Mouse (Mus musculus): Measurements from ENCODE around the gene Med12.

Med12 gene

DNA sequence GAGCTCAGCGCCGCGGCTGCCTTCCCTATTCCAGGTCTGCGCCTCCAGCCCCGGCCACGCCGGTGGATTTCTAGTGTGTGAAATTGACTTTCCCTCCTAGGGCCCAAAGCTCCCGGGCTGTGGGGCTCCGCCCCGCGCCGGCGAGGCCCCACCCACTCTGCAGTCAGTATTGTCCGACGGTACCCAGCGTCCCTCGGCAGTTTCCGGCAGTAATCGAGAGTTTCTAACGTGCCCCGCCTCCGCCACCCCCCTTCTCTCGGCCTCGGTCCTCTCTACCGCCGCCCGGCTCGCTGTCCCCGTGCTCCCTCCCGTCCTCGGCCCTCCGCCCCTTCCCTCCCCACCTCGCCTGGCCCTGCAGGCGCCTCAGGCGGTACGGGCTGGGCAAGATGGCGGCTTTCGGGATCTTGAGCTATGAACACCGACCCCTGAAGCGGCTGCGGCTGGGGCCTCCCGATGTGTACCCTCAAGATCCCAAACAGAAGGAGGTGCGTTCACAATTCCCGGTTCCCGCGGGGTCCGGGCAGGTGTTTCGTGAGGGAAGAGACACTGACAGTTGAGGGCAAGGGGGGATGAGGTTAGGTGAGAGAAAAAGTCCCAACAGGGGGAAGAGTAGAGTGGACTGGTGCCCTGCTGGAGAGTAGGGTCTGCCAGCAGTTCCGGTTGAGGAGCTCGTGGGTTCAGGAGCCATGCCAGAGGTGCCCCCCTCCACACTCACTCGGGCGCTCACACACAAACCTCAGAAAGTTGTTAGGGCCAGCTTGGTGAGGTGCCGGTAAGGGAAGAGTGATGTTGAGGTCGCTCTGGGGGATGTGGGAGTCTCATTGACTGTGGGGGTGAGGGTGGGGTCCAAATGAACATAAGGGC lies at the start of gene Med12:
Gene Med12, plus strand, starts transcription at position 156 of the 864 bp plus-strand sequence.
- DNase-seq (ENCODE audit: low read depth in 1 of 2, low spot score in 2 of 2) = peak; percentile 53 to 78

DNA sequence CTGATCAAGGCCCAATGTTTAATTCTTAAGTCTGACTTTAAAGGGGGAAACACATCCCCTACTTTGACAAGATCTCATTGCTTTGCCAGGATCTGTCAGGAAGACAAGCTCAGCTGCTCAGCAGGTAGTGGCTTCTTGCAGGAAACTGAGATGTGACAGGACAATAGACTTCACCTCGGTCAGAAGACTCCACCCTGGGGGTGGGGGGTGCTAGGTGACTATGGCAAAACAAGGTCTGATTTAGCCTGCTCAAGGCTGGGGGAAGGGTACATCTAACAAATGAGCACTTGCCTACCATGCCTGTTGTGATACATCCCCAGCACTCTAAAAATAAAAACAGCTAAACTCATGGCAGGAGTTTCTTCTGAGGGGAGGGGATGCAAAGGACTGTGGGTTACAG lies 28.8 kb upstream of the Med12 start:
- DNase-seq (ENCODE audit: low read depth in 1 of 2, low spot score in 2 of 2) = no peak

DNA sequence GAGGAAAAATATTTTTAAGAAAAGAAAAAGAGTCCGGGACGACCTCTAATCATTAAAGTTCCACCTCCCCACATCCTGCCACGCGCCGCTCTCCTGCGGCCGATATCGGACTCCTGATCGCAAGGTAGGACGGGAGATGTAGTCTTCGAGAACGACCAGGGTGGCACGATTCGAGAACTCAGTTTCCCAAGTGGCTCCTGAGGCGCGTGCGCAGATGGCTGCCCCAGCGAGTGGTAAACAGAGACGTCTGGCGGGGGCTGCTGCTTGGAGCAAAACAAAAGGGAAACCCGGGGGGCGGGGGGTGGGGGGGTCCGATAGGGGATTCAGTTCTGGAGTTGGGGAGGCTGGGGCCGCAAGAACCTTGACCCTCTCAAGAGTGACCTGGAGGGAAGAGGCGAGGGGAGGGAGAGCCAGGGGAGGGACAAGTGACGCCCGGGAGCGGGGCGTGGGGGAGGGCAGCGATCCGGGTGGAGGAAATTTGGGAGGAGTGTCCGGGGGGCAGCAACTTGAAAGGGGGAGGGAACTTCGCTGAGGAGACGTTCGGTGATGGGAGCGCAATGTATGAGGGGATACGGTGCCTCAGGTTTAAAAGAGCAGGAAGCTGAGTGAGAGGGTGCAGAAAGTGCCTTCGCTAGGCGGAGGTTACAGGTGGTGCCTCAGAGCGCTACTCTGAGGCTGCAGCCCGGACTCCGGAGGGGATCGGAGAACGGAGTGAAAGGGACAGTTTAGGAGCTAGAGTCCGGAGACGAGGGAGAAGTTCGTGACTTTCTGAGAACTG lies 19.7 kb upstream of the Med12 start, which contains the start of gene Foxo4:
Gene Foxo4, plus strand, starts transcription at position 577 of the 778 bp plus-strand sequence.
- DNase-seq (ENCODE audit: low read depth in 1 of 2, low spot score in 2 of 2) = peak in 1 of 2 experiments; percentile 54

DNA sequence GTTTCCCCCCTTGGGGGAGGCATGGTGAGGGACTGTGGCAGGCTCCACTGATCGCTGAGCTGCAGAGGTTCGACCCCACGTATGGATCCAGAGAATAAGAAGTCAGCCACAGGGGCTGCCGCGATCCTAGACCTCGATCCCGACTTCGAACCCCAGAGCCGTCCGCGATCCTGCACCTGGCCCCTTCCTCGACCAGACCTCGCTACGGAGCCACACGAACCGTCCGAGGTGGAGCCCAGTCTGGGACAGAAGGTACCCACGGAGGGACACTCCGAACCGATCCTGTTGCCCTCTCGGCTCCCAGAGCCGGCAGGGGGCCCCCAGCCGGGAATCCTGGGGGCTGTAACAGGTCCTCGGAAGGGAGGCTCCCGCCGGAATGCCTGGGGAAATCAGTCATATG lies 19.1 kb upstream of the Med12 start:
- DNase-seq (ENCODE audit: low read depth in 1 of 2, low spot score in 2 of 2) = no peak

DNA sequence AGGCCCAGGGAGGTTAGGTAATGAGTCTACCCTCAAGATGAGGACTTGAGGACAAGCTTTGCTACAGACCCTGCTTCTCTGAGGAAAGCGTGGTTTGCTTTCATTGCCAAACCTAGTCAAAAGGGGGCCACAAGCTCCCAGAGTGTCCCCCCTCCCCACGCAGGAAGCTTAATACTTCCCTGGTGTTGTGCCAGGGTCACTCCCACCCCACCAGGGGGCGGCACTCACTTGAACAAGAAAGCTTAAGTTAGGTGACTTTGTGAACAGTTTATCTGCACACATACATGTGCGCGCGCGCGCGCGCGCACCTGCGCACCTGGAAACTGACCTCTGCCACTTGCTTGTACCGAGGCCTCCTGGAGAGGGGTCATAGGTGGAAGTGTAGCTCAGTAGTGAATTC lies 17.2 kb upstream of the Med12 start:
- no peak for DNase-seq (ENCODE audit: low read depth in 1 of 2, low spot score in 2 of 2)

DNA sequence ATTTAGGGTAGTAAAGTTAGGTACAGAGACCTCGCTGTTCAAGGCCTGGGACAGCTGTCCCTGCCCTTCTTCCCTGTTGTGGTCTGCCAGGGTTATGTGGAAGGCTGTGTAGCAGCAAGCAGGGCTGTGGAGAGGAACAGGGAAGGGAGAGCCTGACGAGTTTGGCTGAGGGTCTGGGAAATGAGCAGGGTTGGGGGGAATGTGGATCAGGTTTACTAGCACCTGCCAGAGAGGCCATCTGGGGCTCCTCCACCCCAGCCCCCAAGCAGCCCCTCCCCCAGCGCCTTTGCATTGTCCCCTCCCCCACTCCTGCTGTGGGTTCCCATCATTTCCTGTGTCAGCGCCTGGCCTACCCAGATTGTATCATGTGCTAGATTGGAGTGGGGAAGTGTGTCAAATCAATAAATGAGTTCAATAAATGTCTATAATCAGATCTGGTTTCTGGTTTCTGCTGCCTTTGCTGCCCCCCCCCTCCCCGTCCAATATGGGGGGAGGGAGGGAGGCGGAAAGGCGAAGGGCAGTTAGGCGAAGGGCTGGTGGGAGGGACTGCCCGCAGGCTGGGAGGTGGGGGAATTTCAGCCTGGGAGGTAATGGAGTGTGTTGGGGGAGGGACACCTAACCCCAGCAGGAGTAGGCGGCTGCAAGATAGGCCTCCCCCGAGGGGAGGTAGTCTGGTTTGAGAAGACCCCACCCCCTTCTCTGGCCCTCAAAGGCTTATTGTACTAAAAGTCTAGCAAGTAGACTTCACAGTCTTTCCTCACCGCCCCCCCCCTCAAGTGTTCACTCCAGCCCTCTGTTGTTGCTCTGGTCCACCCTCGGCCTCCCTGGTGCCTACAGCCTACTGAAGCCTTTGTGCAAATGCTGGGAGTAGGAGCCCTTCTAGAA lies 13.1 kb upstream of the Med12 start:
- DNase-seq (ENCODE audit: low read depth in 1 of 2, low spot score in 2 of 2) = no peak

DNA sequence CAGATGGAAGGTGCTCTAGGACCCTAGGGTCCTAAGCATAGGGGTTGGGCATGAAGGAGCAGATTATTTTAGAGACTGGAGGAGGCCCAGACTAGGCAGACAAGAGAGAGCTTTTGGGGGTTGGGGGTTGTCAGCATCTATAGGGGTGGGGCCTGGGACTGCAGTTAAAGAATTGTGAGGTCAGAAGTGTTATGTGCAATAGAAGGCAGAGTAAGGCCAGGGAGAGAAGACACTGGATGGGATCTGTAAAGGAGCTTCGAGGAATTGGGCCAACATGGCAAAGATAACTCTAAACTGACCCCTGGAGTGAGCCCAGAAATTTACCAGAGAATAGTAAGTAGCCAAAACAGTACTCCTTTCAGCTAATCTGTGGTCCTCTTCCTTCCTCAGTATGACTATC lies 9.9 kb upstream of the Med12 start, which contains the start of gene Gm614:
Gene Gm614, minus strand, starts transcription at position 101 of the 400 bp plus-strand sequence.
- no peak for DNase-seq (ENCODE audit: low read depth in 1 of 2, low spot score in 2 of 2)

DNA sequence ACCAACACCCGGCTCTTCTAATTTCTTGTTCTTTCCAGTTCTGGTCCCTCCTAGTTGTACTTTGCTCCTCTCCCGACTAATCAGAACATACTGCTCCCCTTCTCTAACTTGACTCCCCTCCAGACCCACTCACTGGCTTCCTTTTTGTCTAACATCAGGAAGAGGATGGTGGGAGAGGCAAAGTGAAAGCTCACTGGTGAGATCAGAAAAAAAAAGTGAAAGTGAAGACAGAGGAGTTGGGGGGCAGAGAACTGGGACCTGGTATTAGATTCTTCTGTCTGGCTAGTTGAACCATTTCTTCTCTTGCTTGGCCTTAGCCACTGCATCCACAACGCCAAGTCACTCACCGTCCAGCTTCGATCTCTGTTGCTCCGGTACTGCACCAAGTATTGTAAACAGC lies 7.2 kb upstream of the Med12 start:
- DNase-seq (ENCODE audit: low read depth in 1 of 2, low spot score in 2 of 2) = no peak

DNA sequence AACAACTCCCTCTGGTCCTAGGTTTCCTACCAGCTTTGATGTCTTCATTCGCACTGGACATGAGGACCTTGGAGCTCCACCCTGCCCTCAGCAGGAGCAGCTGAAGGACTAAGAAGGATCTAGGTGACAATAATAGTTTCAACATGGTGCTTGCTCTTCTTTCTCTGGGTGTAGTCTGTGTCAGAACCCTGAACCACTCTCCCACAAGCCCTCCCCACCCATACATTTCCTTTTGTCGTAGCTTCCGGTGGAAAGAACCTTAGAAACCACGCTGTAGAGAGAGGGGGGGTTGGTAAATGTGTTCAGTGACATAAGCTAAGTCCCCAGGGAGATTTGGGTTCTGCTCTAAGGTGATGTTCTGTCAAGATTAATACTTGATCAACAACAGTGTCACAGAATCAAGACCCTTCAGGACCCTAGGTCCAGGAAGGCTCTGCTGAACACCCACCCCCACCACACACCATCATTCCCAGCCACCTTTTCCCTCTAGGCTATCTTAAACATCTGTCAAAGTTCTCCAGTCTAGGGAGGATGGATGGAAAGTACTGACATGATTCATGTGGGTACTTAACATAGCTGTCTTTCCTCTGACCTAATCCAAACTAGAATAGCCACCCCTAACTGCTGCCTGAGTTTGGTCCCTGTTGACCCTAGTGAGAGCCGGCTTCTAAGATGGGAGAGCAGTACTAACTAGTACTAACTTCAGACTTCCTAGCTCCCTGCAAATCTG lies 5.6 kb upstream of the Med12 start, which contains the start of gene Il2rg:
Gene Il2rg, minus strand, starts transcription at position 231 of the 730 bp plus-strand sequence.
- DNase-seq (ENCODE audit: low read depth in 1 of 2, low spot score in 2 of 2) = peak in 1 of 2 experiments; percentile 34

DNA sequence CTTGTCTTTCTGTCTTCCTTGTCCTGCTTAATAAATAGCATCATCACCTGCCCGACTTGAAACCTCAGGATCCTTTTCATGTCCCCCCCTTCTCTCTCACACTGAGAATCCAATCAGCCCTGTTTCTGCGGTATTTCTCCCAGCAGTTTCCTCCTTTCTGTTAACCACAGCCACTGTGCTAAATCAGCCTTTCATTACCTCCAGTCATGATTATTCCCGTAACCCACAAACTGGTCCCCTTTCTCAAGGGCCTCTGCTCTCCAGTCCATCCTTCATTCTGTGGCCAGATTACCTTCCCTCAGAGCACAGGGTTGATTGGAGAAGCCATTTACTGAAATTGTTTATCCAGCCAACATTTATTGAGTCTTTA lies 5.1 kb upstream of the Med12 start, which contains the start of gene Gm20489:
Gene Gm20489, minus strand, starts transcription at position 269 of the 370 bp plus-strand sequence.
- no peak for DNase-seq (ENCODE audit: low read depth in 1 of 2, low spot score in 2 of 2)

DNA sequence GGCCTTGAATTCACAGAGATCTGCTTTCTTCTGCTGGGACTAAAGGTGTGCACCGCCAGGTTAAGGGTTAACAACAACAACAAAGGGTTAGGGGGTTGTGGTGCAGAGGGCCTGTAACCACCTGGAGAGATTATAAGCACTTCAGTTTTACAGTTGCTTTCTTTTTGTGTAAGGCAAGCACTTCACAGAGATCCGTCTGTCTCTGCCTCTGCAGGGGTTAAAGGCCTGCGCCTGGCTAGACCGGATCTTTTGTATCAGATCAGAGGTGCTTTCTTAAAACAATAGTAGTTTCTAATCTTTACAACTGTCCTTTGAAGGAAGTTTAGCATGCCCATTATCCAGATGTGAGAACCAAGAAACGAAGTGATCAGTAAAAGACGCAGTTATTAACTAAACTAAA lies 420 bp upstream of the Med12 start:
- no peak for DNase-seq (ENCODE audit: low read depth in 1 of 2, low spot score in 2 of 2)

DNA sequence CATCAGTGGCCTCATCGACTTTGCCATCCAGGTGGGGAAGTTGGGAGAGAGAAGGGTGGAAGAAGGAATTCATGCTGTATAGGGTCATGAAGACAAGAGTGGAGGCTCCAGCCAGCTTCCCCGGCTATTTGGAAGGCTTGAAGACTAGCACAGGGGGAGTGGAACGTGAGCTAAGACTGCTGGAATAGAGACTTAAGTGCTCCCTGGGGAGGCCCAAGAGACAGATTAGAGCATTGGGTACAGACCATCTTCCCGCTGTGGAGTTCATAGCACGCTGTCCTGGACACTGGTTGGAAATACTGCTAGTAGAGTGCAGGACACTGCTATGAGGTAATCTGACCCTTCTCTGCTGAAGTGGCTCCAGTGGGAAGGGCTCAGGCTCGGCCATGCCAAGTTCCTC lies 9.0 kb downstream of the Med12 start:
- no peak for DNase-seq (ENCODE audit: low read depth in 1 of 2, low spot score in 2 of 2)

DNA sequence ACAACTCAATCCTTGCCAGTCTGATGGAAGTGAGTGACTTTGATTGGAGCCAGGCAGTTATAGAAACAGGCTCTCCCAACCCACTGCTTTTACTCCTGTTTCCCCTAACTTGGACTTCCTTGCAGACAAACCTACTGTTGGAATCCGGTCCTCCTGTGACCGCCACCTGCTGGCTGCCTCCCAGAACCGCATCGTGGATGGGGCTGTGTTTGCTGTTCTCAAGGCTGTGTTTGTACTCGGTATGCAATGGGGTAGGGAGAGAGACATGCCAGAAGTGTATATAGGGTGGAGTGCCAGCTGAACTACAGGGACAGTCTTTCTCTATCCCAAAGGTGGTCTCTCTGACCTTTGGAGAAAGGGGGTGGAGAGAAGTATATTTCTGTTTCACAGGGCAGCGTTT lies 11.7 kb downstream of the Med12 start:
- peak in 1 of 2 experiments; percentile 31 for DNase-seq (ENCODE audit: low read depth in 1 of 2, low spot score in 2 of 2)

DNA sequence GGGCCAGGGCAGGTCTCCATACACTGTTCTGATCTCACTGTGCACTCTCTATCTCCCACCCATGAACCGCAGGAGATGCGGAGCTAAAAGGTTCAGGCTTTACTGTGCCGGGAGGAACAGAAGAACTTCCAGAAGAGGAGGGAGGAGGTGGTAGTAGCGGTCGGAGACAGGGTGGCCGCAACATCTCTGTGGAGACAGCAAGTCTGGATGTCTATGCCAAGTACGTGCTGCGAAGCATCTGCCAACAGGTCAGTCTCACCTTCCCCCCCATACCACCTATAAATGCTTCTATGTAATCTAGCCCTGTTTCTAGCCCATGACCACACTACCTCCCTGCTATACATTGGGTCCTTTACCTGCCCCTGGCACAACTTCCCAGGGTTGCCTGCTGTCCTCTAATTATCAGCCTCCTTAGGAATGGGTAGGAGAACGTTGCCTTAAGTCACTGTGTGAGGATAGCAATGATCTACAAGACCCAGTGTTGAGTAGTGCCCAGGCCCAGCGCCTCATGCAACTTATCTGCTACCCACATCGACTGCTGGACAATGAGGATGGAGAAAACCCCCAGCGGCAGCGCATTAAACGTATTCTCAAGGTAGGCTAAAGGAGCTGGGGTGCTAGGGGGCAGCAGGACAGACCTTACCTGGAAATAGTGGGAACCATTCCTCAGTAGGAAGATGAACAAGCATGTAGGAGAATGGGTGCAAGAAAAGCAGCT lies 12.3 kb downstream of the Med12 start:
- DNase-seq (ENCODE audit: low read depth in 1 of 2, low spot score in 2 of 2) = no peak

DNA sequence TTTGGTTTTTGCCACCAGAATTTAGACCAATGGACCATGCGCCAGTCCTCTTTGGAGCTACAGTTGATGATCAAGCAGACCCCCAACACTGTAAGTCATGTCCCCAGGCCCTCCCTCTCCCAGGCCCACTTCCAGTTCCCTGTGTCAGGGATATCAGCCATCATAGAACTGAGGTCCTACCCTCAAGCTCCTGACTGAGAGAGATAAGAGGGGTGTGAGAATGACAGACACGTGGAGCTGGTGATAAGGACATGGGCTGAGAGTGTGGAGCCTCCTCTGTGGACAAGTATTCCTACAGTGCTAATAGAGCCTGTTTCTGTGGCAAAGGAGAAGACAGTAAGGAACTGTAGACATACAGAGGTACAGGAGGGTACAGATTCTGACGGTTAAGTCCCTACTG lies 13.7 kb downstream of the Med12 start:
- DNase-seq (ENCODE audit: low read depth in 1 of 2, low spot score in 2 of 2) = no peak

DNA sequence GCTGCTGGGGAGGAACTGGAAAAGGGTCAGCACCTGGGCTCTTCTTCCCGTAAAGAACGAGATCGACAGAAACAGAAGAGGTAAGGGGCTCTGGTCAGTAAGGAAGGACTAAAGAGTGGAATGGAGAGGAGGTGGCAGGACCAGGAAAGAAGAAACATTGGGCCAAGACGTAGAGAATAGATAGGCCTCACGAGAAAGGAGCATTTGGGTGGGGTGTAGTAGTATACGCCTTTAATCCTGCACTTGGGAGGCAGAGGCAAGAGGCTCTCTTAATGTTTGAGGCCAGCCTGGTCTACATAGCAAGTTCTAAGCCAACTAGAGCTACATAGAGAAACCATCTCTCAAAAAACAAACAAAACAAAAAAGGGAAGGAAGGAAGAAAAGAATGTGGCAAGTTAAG lies 14.6 kb downstream of the Med12 start:
- DNase-seq (ENCODE audit: low read depth in 1 of 2, low spot score in 2 of 2) = no peak

DNA sequence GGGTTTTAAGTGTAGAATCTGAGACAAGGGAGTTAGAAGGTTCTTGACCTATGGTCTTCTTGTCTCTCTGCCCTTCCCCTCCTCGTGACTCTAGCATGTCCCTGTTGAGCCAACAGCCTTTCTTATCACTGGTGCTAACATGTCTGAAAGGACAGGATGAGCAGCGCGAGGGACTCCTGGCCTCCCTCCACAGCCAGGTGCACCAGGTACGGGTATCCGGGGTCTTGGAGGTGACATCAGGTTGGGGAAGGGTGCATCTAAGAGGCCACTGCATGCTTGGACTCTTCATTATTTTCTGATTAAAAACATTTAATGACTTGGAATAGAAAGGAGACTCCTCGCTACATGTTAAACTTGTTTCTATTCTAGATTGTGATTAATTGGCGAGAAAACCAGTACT lies 15.2 kb downstream of the Med12 start:
- DNase-seq (ENCODE audit: low read depth in 1 of 2, low spot score in 2 of 2) = no peak

DNA sequence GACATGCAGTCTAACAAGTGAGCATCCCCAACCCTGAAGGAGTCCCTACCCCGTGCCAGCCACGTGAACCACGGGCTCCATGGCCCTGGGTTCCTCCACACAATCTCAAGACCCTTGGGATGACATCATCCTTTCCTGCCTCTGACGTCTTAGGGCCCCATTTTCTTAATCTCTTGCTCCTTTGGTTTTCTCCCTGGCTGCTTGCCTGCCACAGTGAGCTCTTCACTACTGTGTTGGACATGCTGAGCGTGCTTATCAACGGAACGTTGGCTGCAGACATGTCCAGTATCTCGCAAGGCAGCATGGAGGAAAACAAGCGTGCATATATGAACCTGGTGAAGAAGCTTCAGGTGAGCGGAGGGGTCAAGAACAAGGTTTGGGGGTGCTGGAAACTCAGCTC lies 16.3 kb downstream of the Med12 start:
- no peak for DNase-seq (ENCODE audit: low read depth in 1 of 2, low spot score in 2 of 2)

DNA sequence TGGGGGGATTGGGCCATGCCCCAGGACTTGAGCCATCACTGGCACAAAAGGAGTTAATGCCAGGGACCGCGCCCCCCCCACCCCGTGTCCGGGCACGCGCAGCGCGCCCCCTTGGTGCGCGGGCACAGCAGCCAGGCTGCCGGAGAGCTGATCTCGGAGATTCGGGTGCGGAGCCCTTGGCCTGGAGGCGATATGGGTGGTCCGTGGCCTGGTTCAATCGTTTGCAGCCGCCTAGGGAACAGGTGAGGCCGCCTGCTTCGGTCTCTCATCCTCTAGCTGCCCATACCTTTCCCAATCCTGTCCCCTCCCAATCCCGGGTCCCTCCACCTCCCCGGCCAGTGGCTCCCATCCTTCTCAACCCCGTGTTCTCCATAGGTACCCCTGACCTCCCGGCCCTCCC lies 25.2 kb downstream of the Med12 start, which contains the start of gene Nlgn3:
Gene Nlgn3, plus strand, starts transcription at position 114 of the 400 bp plus-strand sequence.
- DNase-seq (ENCODE audit: low read depth in 1 of 2, low spot score in 2 of 2) = no peak

All from monocyte, adult 2 months (primary cell).